Mouse (Mus musculus): Measurements from ENCODE around the gene Hist1h2bj.

The Hist1h2bj gene

GRCm38 (mm10) chr13:22042568-22043502 lies at the start of gene Hist1h2bj, which contains the start of gene Hist1h2ag:
Hist1h2bj (plus strand) TSS chr13:22043214.
Hist1h2ag (minus strand) TSS chr13:22042944.
- peak; percentile 98 for DNase-seq (ENCODE audit: extremely low read depth, low read depth, low spot score)

DNA sequence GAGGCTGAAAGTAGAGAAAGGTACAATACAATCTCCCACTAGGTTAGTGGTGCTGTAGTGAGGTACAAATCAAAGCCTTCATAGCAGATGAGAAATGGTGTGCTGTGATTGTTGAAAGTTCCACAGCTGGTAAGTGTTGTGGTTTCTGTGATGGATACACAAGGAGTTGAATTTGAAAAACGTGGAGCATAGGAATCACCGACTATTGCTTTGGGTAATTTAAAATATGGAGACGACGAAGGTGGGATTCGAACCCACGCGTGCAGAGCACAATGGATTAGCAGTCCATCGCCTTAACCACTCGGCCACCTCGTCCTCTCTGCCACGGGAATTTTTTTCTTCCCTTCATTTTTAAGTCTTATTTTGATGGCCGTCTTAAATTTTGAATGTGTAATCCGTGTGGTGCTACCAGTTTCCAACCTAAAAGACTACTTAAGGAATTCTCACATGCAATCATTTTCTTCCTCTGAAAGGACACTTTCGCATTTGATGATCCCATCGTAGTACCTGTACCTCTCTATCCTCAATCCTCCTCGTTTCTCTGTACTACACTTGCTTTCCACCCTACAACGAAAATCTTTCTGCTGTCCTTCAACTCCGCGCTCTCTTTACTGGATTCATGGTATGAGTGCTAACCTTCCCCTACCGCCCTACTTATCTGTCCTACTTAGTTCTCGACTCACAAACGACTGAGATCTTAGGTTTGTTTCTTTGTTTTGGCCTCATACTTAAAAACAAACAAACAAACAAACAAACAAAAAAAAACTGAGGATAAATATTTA lies 48.9 kb upstream of the Hist1h2bj start:
- no peak for DNase-seq (ENCODE audit: extremely low read depth, low read depth, low spot score)

- no peak for DNase-seq (ENCODE audit: extremely low read depth, low read depth, low spot score)
Observed at GRCm38 (mm10) chr13:21994896-21995295, 48.1 kb upstream of the Hist1h2bj start.

DNA sequence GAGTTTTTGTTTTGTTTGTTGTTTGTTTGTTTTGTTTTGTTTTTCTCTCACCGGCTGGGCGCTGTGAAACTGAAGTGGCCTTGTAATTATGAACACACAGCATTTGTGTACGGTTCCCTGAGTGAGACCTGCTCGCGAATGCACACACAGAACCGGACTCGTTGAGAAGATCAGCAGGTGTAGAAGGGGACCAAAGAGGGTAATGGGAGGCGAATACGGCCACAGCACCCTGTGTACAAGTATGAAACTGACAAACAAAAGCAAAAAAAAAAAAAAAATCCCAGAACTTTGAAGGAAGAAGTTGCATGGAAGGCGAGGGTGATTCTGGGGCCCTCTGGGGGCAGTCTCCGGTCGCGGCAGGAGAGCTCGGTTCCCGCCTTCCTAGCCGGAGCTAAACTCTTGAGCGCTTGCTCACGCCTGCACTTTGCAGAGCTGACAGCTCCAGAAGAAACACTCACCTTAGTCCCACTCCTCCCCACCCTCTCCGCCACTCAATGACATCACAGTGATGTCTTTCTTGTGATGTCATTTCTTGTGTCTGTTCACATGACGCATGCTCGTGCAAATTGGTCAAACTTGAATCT lies 47.6 kb upstream of the Hist1h2bj start:
- DNase-seq (ENCODE audit: extremely low read depth, low read depth, low spot score): no peak

DNA sequence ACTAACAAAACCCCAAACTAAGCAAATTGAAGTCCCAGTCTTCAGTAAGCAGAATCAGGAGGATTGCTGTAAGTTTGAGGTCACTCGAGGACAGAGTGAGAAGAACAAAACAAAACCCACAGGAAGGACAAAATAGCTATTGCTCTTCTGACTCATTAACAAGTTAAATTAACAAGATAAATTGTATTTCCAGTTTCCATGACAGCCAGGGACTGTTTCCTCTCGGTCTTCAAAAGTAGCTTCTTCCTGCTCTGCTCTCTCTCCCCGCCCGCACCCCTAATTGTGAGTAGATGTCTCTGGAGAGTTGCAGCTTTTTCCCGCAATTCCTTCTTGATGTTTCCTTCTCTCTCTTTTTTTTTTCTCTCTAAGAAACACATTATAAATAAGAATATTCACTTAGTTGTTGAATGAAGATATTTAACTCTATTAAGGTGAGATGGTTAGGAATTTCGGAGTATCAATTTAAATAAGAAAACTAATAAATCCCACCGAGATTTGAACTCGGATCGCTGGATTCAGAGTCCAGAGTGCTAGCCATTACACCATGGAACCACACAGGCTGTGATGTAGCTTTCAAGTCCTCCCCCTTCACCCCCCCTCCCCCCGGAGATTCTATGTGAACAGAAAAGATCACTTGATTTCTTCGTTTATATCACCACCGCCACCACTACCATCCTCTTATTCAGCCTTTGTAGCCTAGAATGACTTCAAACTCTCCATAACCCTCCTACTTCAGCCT lies 46.7 kb upstream of the Hist1h2bj start:
- DNase-seq (ENCODE audit: extremely low read depth, low read depth, low spot score): no peak

- DNase-seq (ENCODE audit: extremely low read depth, low read depth, low spot score): no peak
Observed at GRCm38 (mm10) chr13:21996840-21997185, 46.2 kb upstream of the Hist1h2bj start.

DNA sequence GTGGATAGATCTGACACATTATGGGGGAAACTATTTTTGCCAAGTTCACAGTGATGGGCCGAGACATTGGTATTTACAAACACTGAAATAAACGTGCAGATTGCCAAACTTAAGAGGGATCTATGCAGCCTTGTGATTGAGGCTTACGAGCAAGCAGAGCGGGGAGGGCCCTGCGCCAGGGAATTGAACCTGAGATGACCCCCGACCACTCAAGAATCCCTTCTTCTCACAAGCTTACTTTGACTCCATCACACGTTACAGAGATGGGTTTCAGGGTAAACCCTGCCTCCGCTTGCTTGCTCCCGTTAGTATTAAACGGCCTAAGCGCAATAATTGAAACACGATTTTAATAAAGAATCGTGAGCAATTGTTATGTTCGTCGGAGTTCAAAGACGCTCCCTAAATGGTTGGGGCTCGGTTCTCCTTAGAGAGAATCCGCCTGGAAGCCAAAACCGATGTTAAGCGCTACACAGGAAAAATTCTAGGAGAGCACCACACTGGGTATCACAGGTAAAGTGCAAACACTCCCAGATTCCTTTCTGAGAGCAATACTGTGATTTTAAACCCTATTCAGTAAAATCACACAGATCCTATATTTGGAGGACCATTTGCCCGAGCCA lies 45.7 kb upstream of the Hist1h2bj start:
- DNase-seq (ENCODE audit: extremely low read depth, low read depth, low spot score): no peak

GRCm38 (mm10) chr13:21997821-21998220 lies 45.2 kb upstream of the Hist1h2bj start:
- DNase-seq (ENCODE audit: extremely low read depth, low read depth, low spot score): no peak

DNA sequence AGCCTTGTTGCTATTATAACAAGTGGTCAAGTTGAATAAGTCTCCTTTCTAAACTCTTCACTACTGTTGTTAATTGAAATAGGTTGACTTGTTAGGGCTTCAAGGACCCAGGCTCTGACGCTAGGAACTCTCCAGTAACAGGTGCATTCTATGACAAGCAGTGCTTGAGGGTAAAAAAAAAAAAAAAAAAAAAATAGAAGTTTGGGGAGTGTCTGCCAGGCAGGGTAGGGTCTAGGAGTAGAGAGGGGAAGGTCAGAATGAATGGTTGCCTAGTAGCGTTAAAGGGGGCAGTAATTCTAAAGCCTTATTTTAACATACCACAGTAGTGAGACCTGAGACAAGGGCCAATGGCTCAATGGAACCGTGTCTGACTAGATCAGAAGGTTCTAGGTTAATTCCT lies 44.6 kb upstream of the Hist1h2bj start:
- no peak for DNase-seq (ENCODE audit: extremely low read depth, low read depth, low spot score)

DNA sequence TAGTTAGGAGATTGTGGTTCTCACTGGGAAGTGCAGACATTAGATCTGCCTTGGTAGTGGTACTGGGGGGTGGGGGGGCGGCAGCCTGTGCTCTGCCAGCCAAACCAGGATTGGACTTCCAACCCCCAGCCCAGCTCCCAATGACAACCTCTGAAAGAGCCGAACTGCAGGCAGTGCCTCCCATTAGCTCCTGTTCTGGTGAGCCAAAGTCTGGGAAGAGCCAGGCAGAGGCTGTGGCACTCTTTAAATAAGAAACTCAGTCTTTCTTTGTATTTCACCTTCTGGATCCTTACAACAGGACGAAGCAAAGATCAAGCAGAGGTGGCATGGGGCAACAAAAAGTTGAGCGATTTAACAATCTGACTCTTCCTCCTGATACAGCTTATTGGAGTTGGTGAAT lies 43.9 kb upstream of the Hist1h2bj start:
- DNase-seq (ENCODE audit: extremely low read depth, low read depth, low spot score): no peak

- no peak for DNase-seq (ENCODE audit: extremely low read depth, low read depth, low spot score)
Observed at GRCm38 (mm10) chr13:22001346-22001745, 41.7 kb upstream of the Hist1h2bj start.

DNA sequence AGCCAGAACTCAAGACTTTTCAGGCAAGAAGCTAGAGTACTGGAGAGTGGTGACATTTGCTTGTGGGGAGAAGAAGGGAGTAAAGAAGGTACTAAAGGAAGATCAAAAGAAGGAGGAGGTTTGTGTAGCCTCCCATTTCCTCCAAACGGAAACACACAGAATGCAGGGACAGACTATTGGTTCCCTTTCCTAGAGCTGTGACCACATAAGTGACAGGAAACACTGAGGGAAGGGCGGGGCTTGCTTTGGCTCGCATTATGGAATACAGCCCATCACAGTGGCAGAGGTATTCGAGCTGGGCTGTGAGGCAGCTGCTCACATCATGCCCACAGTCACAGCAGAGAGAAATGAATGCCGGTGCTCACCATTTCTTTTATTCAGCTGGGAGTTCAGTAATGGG lies 41.2 kb upstream of the Hist1h2bj start:
- DNase-seq (ENCODE audit: extremely low read depth, low read depth, low spot score): no peak

DNA sequence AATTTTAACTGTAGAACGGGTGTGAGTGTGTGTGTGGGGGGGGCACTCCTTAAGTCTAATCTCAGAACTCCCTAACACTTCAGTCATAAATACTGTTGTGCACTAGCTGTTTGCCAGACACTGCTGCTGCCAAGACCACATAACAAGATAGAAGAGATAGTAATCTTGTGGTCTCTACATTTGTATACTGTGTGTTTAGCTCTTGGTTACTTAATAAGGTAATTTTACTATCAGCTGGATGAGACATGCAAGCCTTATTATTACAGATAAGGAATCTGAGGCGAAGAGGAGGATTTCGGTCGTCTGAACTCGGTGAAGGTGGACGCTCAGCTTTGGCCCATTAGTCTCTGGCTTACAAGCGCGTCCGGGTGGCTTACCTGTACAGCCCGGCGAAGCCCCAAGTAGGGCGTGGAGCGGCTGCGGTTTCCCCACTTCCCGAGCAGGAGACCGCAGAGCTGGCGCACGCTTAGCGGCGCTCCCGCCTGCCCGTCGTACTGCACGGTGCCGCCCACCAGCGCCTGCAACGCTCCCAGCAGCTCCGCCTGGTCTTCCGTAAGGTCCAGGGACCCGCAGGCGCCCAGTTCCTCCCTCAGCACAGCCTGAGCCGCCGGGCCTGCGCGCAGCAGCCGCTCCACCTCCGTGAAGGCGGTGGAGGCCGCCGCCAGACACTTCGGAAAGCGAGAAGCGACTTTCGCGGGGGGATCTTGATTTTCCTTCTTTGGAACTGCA lies 37.2 kb upstream of the Hist1h2bj start:
- no peak for DNase-seq (ENCODE audit: extremely low read depth, low read depth, low spot score)

DNA sequence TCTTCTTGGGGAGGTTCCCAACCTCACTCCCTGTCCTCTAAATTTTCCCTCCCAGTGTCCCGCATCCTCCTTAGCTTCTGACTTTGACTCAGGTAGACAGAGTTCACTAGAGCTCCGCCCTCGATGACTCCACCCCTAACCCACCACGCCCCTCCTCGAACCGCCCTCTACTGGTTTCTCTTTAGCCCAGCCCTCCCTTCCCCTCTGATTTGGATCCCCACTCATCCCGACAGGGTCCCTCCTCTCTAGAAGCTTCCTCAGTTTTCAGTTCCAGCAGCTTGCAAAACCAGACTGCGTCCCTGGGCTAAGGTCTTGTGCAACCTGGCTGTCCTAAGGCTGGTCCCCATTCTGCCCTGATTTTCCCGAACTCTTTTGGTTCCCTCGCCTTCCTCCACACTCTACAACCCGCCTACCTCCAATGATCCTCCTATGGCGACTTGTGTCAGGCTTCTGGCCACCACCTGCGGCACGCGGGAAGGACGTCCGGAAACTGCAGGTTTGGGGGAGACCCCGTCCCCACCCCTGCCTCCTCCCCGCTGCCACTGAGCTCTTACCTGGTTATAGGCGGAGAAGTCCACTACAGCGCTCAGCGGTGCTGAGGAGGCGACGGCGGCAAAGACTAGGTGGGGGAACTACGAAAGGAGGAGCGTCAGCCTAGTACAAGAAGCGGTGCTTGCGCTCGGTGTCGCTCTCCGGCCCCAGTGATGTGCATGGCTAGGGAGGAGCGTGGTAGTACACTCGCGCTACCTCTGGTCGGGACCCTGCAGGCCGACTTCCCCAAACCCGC lies 36.5 kb upstream of the Hist1h2bj start:
- DNase-seq (ENCODE audit: extremely low read depth, low read depth, low spot score): no peak

- no peak for DNase-seq (ENCODE audit: extremely low read depth, low read depth, low spot score)
Observed at GRCm38 (mm10) chr13:22007121-22007510, 35.9 kb upstream of the Hist1h2bj start.

GRCm38 (mm10) chr13:22007872-22008271 lies 35.1 kb upstream of the Hist1h2bj start:
- DNase-seq (ENCODE audit: extremely low read depth, low read depth, low spot score): no peak

DNA sequence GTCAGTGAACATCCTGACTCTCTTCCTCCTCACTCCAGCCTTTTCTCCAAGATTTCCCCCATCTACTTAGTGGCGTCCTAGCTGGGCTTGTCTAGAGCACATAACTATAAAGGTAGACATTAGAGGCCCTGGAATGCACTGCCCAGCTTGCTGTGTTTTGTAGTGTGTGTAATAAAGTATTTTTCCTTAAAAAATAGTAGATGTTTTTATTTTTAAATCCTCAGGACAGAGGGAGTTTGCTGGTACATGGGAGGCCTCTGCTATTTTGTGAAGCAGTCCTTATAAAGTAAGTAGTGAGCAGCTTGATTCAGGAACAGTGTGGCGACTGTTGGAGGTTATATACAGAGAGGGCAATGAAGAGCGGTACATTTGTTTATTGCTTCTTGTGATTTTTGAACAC lies 34.3 kb upstream of the Hist1h2bj start:
- no peak for DNase-seq (ENCODE audit: extremely low read depth, low read depth, low spot score)

DNA sequence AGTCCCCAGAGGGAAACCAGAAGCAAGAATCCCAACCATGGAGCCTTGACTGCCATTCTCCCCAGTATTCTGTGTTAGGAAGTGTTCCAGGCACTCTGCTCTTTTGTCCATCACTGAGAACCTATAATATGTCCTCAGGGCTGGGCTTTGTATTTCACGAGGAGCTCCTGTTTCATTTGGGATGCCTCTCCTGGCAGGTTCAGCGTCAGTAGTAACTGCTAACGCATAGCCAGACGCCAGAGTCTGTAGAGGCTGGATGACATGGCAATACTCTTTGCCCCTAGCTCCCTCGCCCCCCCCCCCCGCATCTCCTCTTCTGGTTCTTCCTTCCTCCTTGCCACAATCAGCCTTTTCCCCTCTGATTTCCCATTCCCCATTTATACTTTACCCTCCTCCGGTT lies 33.4 kb upstream of the Hist1h2bj start, which contains the start of gene Prss16:
Gene Prss16, minus strand, starts transcription at position 101 of the 400 bp plus-strand sequence.
- DNase-seq (ENCODE audit: extremely low read depth, low read depth, low spot score): no peak

- no peak for DNase-seq (ENCODE audit: extremely low read depth, low read depth, low spot score)
Observed at GRCm38 (mm10) chr13:22013716-22014115, 29.3 kb upstream of the Hist1h2bj start.

Data from fat pad, adult 2 months (tissue).